Mouse (Mus musculus) bone marrow, adult 2 months (tissue): ENCODE measurements around the gene Ust.

ENCODE experiments used
- CTCF ChIP-seq: fragments of 200-500 bp; IDR thresholded peaks from 2 replicates; pipeline ENCODE4 v1.5.1; 2011; ENCODE audit warnings: low read length, control low read depth; ENCODE audit not compliant: control insufficient read depth, insufficient read depth
- POLR2A ChIP-seq: fragments of 200-500 bp; IDR thresholded peaks from 2 replicates; pipeline ENCODE4 v1.6.1; 2011; ENCODE audit warnings: low read depth, mild to moderate bottlenecking, control low read depth, low read length, borderline replicate concordance; ENCODE audit not compliant: control insufficient read depth

GRCm38 (mm10) chr10:8541514-8541913, 22.9 kb upstream of the Ust start:
- TF ChIP-seq CTCF (no peak), POLR2A (no peak)
